Mouse (Mus musculus) heart, postnatal 25 days (tissue): ENCODE measurements around the gene Cdpf1. TPM values are rescaled to one million over a fixed set of nuclear protein-coding genes. Genes with fewer than 3 reads are reported as not detected.
"Not testable (repeated sequence)": the region's sequence is repeated elsewhere in the genome, so short reads cannot be mapped to it uniquely, and the experiment has no call there.

Experiments used
- DNase-seq: peaks from one replicate; pipeline ENCODE4 v3.0.0; 2022; ENCODE audit warnings: low spot score
- intact Hi-C: fragments of 180-260 bp; cut with DNase I; formaldehyde crosslinking; loops from one replicate; pipeline ENCODE4 v1.15.1; 2025
- total RNA-seq, 2 experiments: library from RNA; stranded (reverse); gene quantifications; 2 replicates each; pipeline ENCODE4 v1.2.3; 2021

Cdpf1 gene
- total RNA-seq, 2 experiments from 2014 or later = 29.6 to 31.8 TPM

- DNase-seq = no peak
- intact Hi-C loops = loop anchor here (5.0 kb wide), 2 partner anchors 67 to 73 kb away; partner anchors contain the start of gene Trmu
Measured at GRCm38 (mm10) chr15:85810462-85810805, 1.1 kb downstream of the Cdpf1 start.

GRCm38 (mm10) chr15:85809091-85809490, 2.4 kb downstream of the Cdpf1 start:
- no peak for DNase-seq

GRCm38 (mm10) chr15:85808434-85808833, 3.1 kb downstream of the Cdpf1 start:
- DNase-seq = no peak
- intact Hi-C loops = no loop called here

More at GRCm38 (mm10) chr15:85809091-85809490, 2.4 kb downstream of the Cdpf1 start:
- intact Hi-C loops = no loop called here

GRCm38 (mm10) chr15:85808031-85808430, 3.5 kb downstream of the Cdpf1 start:
- intact Hi-C loops = no loop called here
- DNase-seq = no peak

- intact Hi-C loops = no loop called here
- DNase-seq = no peak
Measured at GRCm38 (mm10) chr15:85807404-85807803, 4.1 kb downstream of the Cdpf1 start.

- intact Hi-C loops = no loop called here
- DNase-seq = no peak
Measured at GRCm38 (mm10) chr15:85806886-85807285, 4.6 kb downstream of the Cdpf1 start.

- intact Hi-C loops = no loop called here
- DNase-seq = no peak
Measured at GRCm38 (mm10) chr15:85802931-85803330, 8.6 kb downstream of the Cdpf1 start.

GRCm38 (mm10) chr15:85798676-85799075, 12.8 kb downstream of the Cdpf1 start:
- no peak for DNase-seq
- intact Hi-C loops = no loop called here

- intact Hi-C loops = no loop called here
- DNase-seq = no peak
Measured at GRCm38 (mm10) chr15:85795516-85795915, 16.0 kb downstream of the Cdpf1 start.

GRCm38 (mm10) chr15:85792819-85793218, 18.7 kb downstream of the Cdpf1 start:
- intact Hi-C loops = no loop called here
- DNase-seq = no peak

GRCm38 (mm10) chr15:85791449-85791848, 20.0 kb downstream of the Cdpf1 start:
- no peak for DNase-seq
- intact Hi-C loops = no loop called here

GRCm38 (mm10) chr15:85788633-85789032, 22.9 kb downstream of the Cdpf1 start:
- intact Hi-C loops = no loop called here
- DNase-seq = no peak

GRCm38 (mm10) chr15:85788051-85788450, 23.4 kb downstream of the Cdpf1 start:
- no peak for DNase-seq
- intact Hi-C loops = no loop called here

- intact Hi-C loops = no loop called here
- DNase-seq = no peak
Measured at GRCm38 (mm10) chr15:85787482-85787881, 24.0 kb downstream of the Cdpf1 start.

- intact Hi-C loops = no loop called here
- no peak for DNase-seq
Measured at GRCm38 (mm10) chr15:85786711-85787110, 24.8 kb downstream of the Cdpf1 start.

- no peak for DNase-seq
- intact Hi-C loops = no loop called here
Measured at GRCm38 (mm10) chr15:85784341-85784740, 27.2 kb downstream of the Cdpf1 start.

GRCm38 (mm10) chr15:85783146-85783545, 28.4 kb downstream of the Cdpf1 start:
- no peak for DNase-seq
- intact Hi-C loops = no loop called here

- intact Hi-C loops, DNase-seq: not testable (repeated sequence)
Measured at GRCm38 (mm10) chr15:85778891-85779290, 32.6 kb downstream of the Cdpf1 start.

- intact Hi-C loops = no loop called here
- no peak for DNase-seq
Measured at GRCm38 (mm10) chr15:85776771-85777170, 34.7 kb downstream of the Cdpf1 start.

- intact Hi-C loops = no loop called here
- DNase-seq = no peak
Measured at GRCm38 (mm10) chr15:85776241-85776640, 35.3 kb downstream of the Cdpf1 start.

GRCm38 (mm10) chr15:85775001-85775400, 36.5 kb downstream of the Cdpf1 start:
- intact Hi-C loops = no loop called here
- DNase-seq = no peak

- DNase-seq = no peak
- intact Hi-C loops = no loop called here
Measured at GRCm38 (mm10) chr15:85774419-85774818, 37.1 kb downstream of the Cdpf1 start.
